Mouse (Mus musculus): ENCODE results near the gene Fsip1.

The Fsip1 gene

DNA sequence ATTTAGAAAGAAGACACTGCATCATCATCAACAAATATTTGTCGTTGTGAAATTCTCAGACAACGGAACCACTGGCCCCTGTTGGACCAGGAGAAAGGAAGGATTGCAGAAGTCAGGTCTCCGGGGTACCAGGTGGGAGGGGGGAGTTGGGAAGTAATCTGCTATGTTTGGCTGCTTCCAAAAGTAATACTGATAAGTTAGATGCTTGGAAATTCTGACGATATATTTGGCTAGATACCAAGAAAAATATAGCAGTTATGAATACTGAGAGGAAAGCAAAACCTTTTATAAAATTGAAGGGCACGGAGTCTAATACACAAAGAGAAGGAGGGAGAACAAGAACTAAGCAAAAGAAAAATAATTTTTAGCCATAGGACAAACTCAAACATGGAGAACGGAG, 117.5 kb downstream of the Fsip1 start:
- Histone ChIP-seq H3K36me3 (ENCODE audit: control insufficient read depth, insufficient read depth, low read length, poor library complexity, severe bottlenecking) (no peaks in the 10 kb centered on the region), H3K27me3 (ENCODE audit: control insufficient read depth, insufficient read depth, low read length, poor library complexity, severe bottlenecking) (no peaks in the 10 kb centered on the region)
- DNase-seq (ENCODE audit: low read depth, low spot score) = no peak

DNA sequence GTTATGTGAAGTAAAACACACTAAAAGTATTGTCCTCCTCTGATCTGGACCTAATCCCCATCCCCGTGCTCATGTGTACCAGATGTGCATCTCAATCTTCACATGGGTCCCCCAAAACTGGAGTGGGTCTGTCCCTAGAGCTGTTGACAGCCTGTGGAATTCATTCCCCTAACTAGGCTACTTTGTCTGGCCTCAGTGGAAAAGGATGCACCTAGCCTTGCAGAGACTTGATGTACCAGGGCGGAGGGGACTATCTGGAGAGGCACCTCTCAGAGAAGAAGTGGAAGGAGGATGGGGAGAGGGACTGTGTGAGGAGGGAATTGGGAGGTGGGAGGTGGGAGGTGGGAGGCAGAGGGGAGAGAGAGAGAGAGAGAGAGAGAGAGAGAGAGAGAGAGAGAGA, 119.0 kb downstream of the Fsip1 start:
- no peaks in the 10 kb centered on the region for H3K36me3 ChIP-seq (ENCODE audit: control insufficient read depth, insufficient read depth, low read length, poor library complexity, severe bottlenecking)
- no peak for DNase-seq (ENCODE audit: low read depth, low spot score)
- H3K27me3 ChIP-seq (ENCODE audit: control insufficient read depth, insufficient read depth, low read length, poor library complexity, severe bottlenecking) = no peaks in the 10 kb centered on the region

DNA sequence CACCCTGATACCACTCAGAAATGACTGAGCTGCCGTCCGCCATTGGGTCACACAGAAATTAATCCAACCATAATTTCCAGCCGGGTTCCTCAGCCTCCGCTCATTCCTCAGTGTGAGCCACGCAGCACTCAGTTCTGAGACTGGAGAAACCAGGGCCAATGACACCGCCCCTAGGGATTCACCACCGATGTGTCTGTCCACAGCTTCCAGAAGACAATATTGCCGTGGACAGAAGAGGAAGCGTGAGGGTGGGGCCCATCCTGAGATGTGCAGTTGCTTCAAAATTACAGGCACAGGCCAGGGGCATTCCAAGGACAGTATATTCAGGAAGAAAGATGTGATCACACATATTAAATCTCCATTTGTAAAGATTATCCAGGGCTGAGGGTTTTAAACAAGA, 119.7 kb downstream of the Fsip1 start:
- Histone ChIP-seq H3K36me3 (ENCODE audit: control insufficient read depth, insufficient read depth, low read length, poor library complexity, severe bottlenecking) (no peaks in the 10 kb centered on the region), H3K27me3 (ENCODE audit: control insufficient read depth, insufficient read depth, low read length, poor library complexity, severe bottlenecking) (no peaks in the 10 kb centered on the region)
- DNase-seq (ENCODE audit: low read depth, low spot score) = no peak

DNA sequence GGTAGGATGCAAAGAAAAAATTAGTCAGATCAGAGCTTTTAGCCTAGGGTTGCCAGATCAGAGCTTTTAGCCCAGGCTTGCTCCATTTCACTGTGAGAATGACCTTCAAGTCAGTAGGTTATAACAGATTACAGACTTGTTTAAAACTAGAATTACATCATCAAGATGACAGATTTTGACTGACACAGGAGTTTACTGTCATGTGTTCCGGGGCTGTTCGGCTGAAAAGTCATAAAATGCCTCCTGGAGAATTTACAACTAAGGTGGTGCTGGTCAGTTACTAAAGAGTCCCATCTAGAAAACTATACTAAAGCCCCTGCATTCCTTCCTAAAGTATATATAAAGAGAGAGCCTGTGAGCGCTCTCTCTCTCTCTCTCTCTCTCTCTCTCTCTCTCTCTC, 128.5 kb downstream of the Fsip1 start:
- no peaks in the 10 kb centered on the region for H3K36me3 ChIP-seq (ENCODE audit: control insufficient read depth, insufficient read depth, low read length, poor library complexity, severe bottlenecking)
- no peak for DNase-seq (ENCODE audit: low read depth, low spot score)
- H3K27me3 ChIP-seq (ENCODE audit: control insufficient read depth, insufficient read depth, low read length, poor library complexity, severe bottlenecking) = peaks cover 2% of the 10 kb centered on the region; the same call in 1 of the 2 replicates

DNA sequence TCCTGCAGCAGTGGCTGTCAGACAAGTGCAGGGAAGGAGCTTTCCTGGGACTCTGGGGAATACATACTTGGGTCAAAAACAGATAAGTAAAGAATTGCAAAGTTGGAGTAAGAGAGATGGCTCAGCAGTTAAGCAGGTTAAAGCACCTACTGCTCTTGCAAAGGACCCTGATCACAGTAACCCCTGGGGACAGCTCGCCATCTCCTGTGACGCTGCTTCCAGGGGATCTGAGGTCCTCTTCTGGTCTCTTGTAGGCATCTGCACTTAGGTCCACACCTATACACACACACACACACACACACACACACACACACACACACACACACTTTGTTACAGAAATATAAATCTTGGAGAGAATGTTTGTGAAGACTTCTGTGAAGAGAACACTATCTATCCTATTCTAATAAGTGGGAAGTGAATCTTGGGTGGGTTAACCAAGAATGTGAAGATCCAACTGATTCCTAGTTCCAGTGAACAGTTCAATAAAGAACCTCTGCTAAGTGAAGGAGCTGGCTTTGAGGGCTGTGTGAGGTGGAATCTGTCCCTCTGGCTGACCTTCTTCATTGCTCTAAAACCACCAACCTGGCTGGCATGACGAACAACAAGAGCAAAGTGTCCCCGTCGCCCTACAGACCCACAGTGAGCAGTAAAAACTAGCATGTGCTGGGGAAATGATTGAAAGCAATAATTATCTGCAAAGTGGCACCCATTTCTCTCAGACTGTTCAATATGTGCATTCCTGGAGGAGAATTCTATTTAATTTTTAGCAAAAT, 129.1 kb downstream of the Fsip1 start:
- no peaks in the 10 kb centered on the region for H3K36me3 ChIP-seq (ENCODE audit: control insufficient read depth, insufficient read depth, low read length, poor library complexity, severe bottlenecking)

DNA sequence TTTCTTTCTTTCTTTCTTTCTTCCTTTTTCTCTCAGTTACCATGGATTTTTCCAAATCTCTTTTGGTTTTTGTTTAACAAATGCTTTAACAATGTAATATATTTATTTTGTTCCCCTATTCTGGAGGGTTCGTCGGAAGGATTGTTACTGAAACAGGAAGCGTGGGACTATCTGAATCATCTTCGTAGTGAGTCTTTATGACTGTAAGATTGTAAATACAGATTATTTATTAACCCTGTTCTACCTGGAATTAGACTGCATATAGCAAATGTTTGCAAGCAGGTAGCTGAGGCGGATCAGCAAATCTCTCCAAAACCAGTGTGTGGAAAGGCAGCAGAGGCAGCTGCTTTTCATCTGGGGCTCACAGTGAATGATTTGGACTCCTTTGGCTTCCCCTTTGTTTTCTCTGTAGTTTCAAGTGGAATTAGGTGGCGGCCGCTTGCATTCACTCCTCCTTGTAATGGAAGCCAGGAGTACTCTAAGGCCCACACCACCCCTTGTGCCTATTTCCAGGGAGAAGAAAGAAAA, 130.8 kb downstream of the Fsip1 start:
- H3K27me3 ChIP-seq (ENCODE audit: control insufficient read depth, insufficient read depth, low read length, poor library complexity, severe bottlenecking) = peaks cover 2% of the 10 kb centered on the region; the same call in 1 of the 2 replicates
- no peaks in the 10 kb centered on the region for H3K36me3 ChIP-seq (ENCODE audit: control insufficient read depth, insufficient read depth, low read length, poor library complexity, severe bottlenecking)
- no peak for DNase-seq (ENCODE audit: low read depth, low spot score)

More for the DNA sequence above, 129.1 kb downstream of the Fsip1 start:
- no peak for DNase-seq (ENCODE audit: low read depth, low spot score)
- H3K27me3 ChIP-seq (ENCODE audit: control insufficient read depth, insufficient read depth, low read length, poor library complexity, severe bottlenecking) = peaks cover 2% of the 10 kb centered on the region; the same call in 1 of the 2 replicates

DNA sequence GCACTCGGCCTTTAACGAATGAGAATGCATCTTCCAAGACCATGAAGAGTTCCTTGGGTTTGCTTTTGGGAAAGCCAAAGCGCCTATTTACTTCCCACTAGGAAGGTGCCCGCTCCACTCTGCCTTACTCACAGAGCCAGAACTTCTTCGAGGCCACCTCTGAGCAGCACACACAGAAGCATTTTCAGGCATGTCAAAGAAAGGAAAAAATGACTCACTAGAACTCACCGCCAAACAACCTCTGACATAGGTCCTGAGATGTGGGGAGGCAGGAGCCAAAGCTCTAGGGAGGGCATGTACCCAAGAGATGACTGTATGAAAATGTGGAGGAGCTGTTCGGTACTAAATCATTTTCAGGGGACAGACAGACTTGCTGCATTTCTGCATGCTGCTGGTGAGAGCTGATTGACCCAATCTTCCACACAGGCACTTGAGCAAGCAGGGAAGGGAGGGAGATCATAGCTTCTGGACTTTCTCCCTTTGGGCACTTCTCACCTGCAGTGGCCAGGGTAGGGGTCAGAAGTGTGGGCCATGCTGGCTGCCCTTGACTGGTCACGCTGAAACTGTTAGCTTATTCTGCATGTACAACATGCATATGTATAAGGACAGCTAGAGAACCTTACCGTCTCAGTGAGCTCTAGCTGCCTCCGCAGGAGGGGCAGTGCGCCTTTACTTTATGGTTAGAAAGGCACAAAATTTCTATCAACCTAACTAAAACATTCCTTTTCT, 131.4 kb downstream of the Fsip1 start:
- H3K27me3 ChIP-seq (ENCODE audit: control insufficient read depth, insufficient read depth, low read length, poor library complexity, severe bottlenecking) = peaks cover 2% of the 10 kb centered on the region; the same call in 1 of the 2 replicates
- no peak for DNase-seq (ENCODE audit: low read depth, low spot score)
- no peaks in the 10 kb centered on the region for H3K36me3 ChIP-seq (ENCODE audit: control insufficient read depth, insufficient read depth, low read length, poor library complexity, severe bottlenecking)

DNA sequence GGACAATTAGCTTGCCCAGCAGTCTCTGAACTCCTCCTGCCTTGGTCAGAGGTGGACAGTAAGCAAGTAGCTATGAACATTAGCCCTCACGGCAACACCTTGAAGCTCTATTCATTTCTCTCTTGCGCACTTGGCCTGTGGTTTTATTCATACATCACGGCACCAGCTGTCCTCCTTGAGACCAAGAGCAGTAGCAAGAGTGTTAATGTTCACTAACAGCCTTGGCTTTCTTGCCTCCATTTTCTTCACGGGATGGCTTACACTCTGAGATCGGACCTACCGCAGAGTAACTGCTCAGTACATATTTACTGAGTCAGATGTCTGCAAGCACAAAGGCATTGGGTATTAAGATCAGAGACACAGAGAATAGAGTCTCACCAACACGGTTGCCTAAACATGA, 132.3 kb downstream of the Fsip1 start:
- Histone ChIP-seq H3K27me3 (ENCODE audit: control insufficient read depth, insufficient read depth, low read length, poor library complexity, severe bottlenecking) (peaks cover 2% of the 10 kb centered on the region; the same call in 1 of the 2 replicates), H3K36me3 (ENCODE audit: control insufficient read depth, insufficient read depth, low read length, poor library complexity, severe bottlenecking) (no peaks in the 10 kb centered on the region)
- no peak for DNase-seq (ENCODE audit: low read depth, low spot score)

DNA sequence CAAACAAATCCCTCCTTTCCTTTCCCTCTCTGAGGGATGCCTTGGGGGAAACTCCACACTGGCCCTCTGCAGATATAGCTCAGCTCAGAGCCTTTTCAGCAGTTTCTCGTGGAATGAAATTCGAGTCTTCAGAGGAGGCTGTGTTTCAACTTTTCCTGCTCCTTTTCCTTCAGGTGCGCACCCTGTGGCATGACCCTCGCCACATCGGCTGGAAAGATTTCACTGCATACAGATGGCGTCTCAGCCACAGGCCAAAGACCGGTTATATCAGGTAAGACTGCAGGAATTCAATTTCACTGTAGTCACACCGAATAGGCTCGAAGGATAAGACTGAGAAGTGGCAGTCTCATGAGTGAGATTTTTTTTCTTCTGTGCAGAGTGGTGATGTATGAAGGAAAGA, 133.0 kb downstream of the Fsip1 start:
- DNase-seq (ENCODE audit: low read depth, low spot score) = no peak
- H3K36me3 ChIP-seq (ENCODE audit: control insufficient read depth, insufficient read depth, low read length, poor library complexity, severe bottlenecking) = no peaks in the 10 kb centered on the region

DNA sequence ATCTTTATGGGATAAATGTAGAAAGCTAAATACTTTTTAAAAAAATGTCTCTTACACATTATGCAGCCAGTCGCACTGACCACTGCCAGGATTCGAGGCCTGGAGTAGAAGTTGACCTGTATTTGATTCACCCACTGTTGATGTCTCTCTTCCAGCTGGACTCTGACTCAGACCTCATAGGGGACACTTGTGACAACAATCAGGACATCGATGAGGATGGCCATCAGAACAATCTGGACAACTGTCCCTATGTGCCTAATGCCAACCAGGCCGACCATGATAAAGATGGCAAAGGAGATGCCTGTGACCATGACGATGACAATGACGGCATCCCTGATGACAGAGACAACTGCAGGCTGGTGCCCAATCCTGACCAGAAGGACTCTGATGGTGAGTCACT, 134.5 kb downstream of the Fsip1 start:
- H3K27me3 ChIP-seq (ENCODE audit: control insufficient read depth, insufficient read depth, low read length, poor library complexity, severe bottlenecking) = peaks cover 2% of the 10 kb centered on the region; the same call in 1 of the 2 replicates
- DNase-seq (ENCODE audit: low read depth, low spot score) = no peak
- no peaks in the 10 kb centered on the region for H3K36me3 ChIP-seq (ENCODE audit: control insufficient read depth, insufficient read depth, low read length, poor library complexity, severe bottlenecking)

More for the DNA sequence above, 133.0 kb downstream of the Fsip1 start:
- peaks cover 2% of the 10 kb centered on the region; the same call in 1 of the 2 replicates for H3K27me3 ChIP-seq (ENCODE audit: control insufficient read depth, insufficient read depth, low read length, poor library complexity, severe bottlenecking)

DNA sequence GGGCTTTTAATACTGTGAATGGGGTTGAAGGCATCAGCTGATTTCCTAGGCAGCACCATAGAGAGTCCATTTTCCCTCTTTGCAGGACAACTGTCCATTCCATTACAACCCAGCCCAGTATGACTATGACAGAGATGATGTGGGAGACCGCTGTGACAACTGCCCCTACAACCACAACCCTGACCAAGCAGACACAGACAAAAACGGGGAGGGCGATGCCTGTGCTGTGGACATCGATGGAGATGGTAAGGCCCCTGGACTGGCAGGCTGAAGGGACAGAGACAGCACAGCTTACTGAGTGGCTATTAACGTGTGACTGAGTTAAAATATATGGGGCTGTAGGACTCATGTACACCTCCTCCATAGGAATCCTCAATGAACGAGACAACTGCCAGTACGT, 136.0 kb downstream of the Fsip1 start:
- Histone ChIP-seq H3K27me3 (ENCODE audit: control insufficient read depth, insufficient read depth, low read length, poor library complexity, severe bottlenecking) (no peaks in the 10 kb centered on the region), H3K36me3 (ENCODE audit: control insufficient read depth, insufficient read depth, low read length, poor library complexity, severe bottlenecking) (no peaks in the 10 kb centered on the region)
- DNase-seq (ENCODE audit: low read depth, low spot score) = no peak

DNA sequence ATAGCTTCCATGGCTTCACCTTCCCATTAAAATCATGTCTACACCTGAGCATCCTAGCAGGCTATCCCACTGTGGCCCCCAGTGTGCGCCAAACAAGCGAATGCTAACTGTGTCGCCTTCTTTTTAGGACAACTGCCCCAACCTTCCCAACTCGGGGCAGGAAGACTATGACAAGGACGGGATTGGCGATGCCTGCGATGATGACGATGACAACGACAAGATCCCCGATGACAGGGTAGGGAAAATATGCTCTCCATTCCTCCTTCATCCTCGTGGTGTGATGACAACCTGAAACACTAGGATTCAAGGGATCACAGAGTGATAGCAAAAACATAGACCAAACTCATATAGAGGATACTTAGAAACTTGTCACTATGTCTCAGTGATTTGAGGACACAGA, 136.7 kb downstream of the Fsip1 start:
- Histone ChIP-seq H3K27me3 (ENCODE audit: control insufficient read depth, insufficient read depth, low read length, poor library complexity, severe bottlenecking) (no peaks in the 10 kb centered on the region), H3K36me3 (ENCODE audit: control insufficient read depth, insufficient read depth, low read length, poor library complexity, severe bottlenecking) (no peaks in the 10 kb centered on the region)
- DNase-seq (ENCODE audit: low read depth, low spot score) = no peak

DNA sequence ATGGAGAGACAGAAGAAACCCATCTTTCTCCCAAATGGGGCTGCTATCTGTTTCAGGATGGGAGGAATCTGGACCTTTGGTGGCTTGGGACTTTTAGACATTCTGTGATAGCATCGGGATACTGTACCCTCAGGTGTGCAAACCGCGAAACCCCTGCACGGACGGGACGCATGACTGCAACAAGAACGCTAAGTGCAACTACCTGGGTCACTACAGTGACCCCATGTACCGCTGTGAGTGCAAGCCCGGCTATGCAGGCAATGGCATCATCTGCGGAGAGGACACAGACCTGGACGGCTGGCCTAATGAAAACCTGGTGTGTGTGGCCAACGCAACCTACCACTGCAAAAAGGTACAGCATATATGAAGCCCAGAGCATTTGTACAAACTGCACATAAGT, 137.1 kb downstream of the Fsip1 start:
- DNase-seq (ENCODE audit: low read depth, low spot score) = no peak
- no peaks in the 10 kb centered on the region for H3K27me3 ChIP-seq (ENCODE audit: control insufficient read depth, insufficient read depth, low read length, poor library complexity, severe bottlenecking)
- H3K36me3 ChIP-seq (ENCODE audit: control insufficient read depth, insufficient read depth, low read length, poor library complexity, severe bottlenecking) = no peaks in the 10 kb centered on the region

DNA sequence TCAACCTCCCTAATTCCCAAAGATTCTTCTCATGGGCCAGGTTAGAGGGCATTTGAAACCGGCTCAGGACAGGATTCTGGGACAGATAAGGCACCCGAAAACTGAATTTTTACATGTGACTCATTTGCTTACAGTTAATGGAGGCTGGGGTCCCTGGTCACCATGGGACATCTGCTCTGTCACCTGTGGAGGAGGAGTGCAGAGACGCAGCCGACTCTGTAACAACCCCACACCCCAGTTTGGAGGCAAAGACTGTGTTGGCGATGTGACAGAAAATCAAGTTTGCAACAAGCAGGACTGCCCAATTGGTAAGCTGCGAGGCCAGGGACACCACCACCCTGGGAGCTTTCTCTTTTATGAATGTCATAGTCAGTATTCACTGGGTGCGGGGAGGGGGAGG, 138.3 kb downstream of the Fsip1 start:
- no peaks in the 10 kb centered on the region; the same call in 1 of the 2 replicates for H3K27me3 ChIP-seq (ENCODE audit: control insufficient read depth, insufficient read depth, low read length, poor library complexity, severe bottlenecking)
- no peak for DNase-seq (ENCODE audit: low read depth, low spot score)
- no peaks in the 10 kb centered on the region for H3K36me3 ChIP-seq (ENCODE audit: control insufficient read depth, insufficient read depth, low read length, poor library complexity, severe bottlenecking)

DNA sequence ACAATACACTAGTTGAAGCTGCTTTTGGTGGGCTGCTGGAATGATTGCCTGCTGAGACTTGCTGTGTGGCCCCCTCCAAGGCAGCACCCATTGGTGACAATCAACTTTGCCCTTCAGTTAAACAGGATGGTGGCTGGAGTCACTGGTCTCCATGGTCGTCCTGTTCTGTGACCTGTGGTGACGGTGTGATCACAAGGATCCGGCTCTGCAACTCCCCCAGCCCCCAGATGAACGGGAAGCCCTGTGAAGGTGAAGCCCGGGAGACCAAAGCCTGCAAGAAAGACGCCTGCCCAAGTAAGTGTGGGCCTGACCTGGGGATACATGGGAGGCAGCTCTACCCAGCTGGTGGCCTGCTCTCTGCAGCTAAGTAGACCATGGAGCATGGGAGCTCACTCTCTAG, 138.7 kb downstream of the Fsip1 start:
- Histone ChIP-seq H3K27me3 (ENCODE audit: control insufficient read depth, insufficient read depth, low read length, poor library complexity, severe bottlenecking) (no peaks in the 10 kb centered on the region; the same call in 1 of the 2 replicates), H3K36me3 (ENCODE audit: control insufficient read depth, insufficient read depth, low read length, poor library complexity, severe bottlenecking) (no peaks in the 10 kb centered on the region)
- DNase-seq (ENCODE audit: low read depth, low spot score) = no peak
